Mouse (Mus musculus): ENCODE measurements around the gene Ckap2l.

Gene Ckap2l

GRCm38 (mm10) chr2:129263073-129263472, 33.9 kb downstream of the Ckap2l start:
- no peak for DNase-seq (ENCODE audit: low read depth, low spot score)

- DNase-seq (ENCODE audit: low read depth, low spot score) = no peak
Observed at GRCm38 (mm10) chr2:129261151-129261794, 35.7 kb downstream of the Ckap2l start.

- no peak for DNase-seq (ENCODE audit: low read depth, low spot score)
Observed at GRCm38 (mm10) chr2:129260646-129261045, 36.4 kb downstream of the Ckap2l start.

- DNase-seq (ENCODE audit: low read depth, low spot score) = peak; percentile 68
Observed at GRCm38 (mm10) chr2:129258475-129259211, 38.4 kb downstream of the Ckap2l start.

GRCm38 (mm10) chr2:129258056-129258455, 39.0 kb downstream of the Ckap2l start:
- DNase-seq (ENCODE audit: low read depth, low spot score) = no peak

- no peak for DNase-seq (ENCODE audit: low read depth, low spot score)
Observed at GRCm38 (mm10) chr2:129256006-129256405, 41.0 kb downstream of the Ckap2l start.

GRCm38 (mm10) chr2:129254076-129254475, 42.9 kb downstream of the Ckap2l start:
- DNase-seq (ENCODE audit: low read depth, low spot score) = no peak

- DNase-seq (ENCODE audit: low read depth, low spot score) = no peak
Observed at GRCm38 (mm10) chr2:129253631-129253970, 43.4 kb downstream of the Ckap2l start.

GRCm38 (mm10) chr2:129252836-129253630, 44.0 kb downstream of the Ckap2l start:
- no peak for DNase-seq (ENCODE audit: low read depth, low spot score)

- DNase-seq (ENCODE audit: low read depth, low spot score) = no peak
Observed at GRCm38 (mm10) chr2:129249321-129249720, 47.7 kb downstream of the Ckap2l start.

- DNase-seq (ENCODE audit: low read depth, low spot score) = no peak
Observed at GRCm38 (mm10) chr2:129247707-129248121, 49.3 kb downstream of the Ckap2l start.

- DNase-seq (ENCODE audit: low read depth, low spot score) = no peak
Observed at GRCm38 (mm10) chr2:129246924-129247323, 50.1 kb downstream of the Ckap2l start.

GRCm38 (mm10) chr2:129246436-129246835, 50.6 kb downstream of the Ckap2l start:
- DNase-seq (ENCODE audit: low read depth, low spot score) = no peak

GRCm38 (mm10) chr2:129245618-129246017, 51.4 kb downstream of the Ckap2l start:
- DNase-seq (ENCODE audit: low read depth, low spot score) = no peak

GRCm38 (mm10) chr2:129244446-129245120, 52.4 kb downstream of the Ckap2l start:
- no peak for DNase-seq (ENCODE audit: low read depth, low spot score)

GRCm38 (mm10) chr2:129243786-129244185, 53.2 kb downstream of the Ckap2l start:
- DNase-seq (ENCODE audit: low read depth, low spot score) = no peak

GRCm38 (mm10) chr2:129243005-129243404, 54.0 kb downstream of the Ckap2l start:
- no peak for DNase-seq (ENCODE audit: low read depth, low spot score)

GRCm38 (mm10) chr2:129241845-129242833, 54.9 kb downstream of the Ckap2l start:
- DNase-seq (ENCODE audit: low read depth, low spot score) = no peak

GRCm38 (mm10) chr2:129240726-129241432, 56.1 kb downstream of the Ckap2l start:
- no peak for DNase-seq (ENCODE audit: low read depth, low spot score)

- DNase-seq (ENCODE audit: low read depth, low spot score) = no peak
Observed at GRCm38 (mm10) chr2:129236526-129236925, 60.5 kb downstream of the Ckap2l start.

All from brain, embryonic 18.5 days (tissue).